Comparison of ENCODE assay signal across 14 mouse cellular contexts in the genomic region with DNA sequence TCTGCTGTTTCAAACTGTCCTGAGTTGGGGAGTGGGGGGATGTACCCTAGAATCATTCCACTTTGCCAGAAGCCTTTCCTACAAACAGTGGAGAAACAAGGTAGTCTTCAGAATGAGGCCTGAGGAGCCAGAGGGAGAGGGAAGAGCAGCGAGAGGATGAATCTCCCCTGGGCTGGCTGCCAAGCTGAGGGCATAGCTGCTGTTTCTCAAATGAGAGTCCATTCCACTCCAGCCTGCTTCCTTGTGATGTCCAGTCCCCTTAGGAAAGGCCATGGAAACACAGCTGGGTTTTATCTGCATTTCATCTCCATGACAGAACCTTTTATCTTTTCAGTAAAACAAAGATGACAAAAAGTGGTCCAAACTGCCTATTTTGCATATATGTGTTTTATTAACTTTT.
DNase-seq lines count a peak whose midpoint lies in the region; ATAC-seq and TF ChIP-seq lines count a peak whose summit lies in the region.
"Had no signal": no experiment of that assay in that cellular context is flagged by ENCODE, and none has a peak within 500 bp of the region (broad histone marks: within the 10 kb centered on the region; RNA-seq: fewer than 3 reads in every experiment).

No protein-coding gene starts in this region.

- H3K36me3 ChIP-seq in kidney, embryonic 14.5 days (ENCODE audit: control insufficient read depth, insufficient read depth, low read length) = no peaks in the 10 kb centered on the region
- H3K36me3 ChIP-seq in forebrain, embryonic 14.5 days (ENCODE audit: control insufficient read depth, insufficient read depth, low read length) = no peaks in the 10 kb centered on the region
- H3K36me3 ChIP-seq: G1E; limb, embryonic 12.5 days; neural tube, embryonic 15.5 days had no signal

- intact Hi-C loops in left cerebral cortex, adult 2 months (cut with DNase I) = no loop called here

- H3K9me3 ChIP-seq in kidney, embryonic 14.5 days (ENCODE audit: control insufficient read depth, low read length) = no peaks in the 10 kb centered on the region
- H3K9me3 ChIP-seq in forebrain, embryonic 14.5 days (replicated peaks; ENCODE audit: control insufficient read depth, low read length) = no peaks in the 10 kb centered on the region
- H3K9me3 ChIP-seq: limb, embryonic 12.5 days; neural tube, embryonic 15.5 days had no signal

- no peak overlapping the region for H3K4me2 ChIP-seq in kidney, embryonic 14.5 days (replicated peaks; ENCODE audit: low read depth, low read length)
- H3K4me2 ChIP-seq in forebrain, embryonic 14.5 days (ENCODE audit: low read length) = no peak overlapping the region
- H3K4me2 ChIP-seq: limb, embryonic 12.5 days; neural tube, embryonic 15.5 days had no signal

- H3K27me3 ChIP-seq in kidney, embryonic 14.5 days (ENCODE audit: control insufficient read depth, insufficient read depth, low read length) = no peaks in the 10 kb centered on the region
- no peaks in the 10 kb centered on the region for H3K27me3 ChIP-seq in forebrain, embryonic 14.5 days (replicated peaks; ENCODE audit: control insufficient read depth, insufficient read depth, low read length)
- H3K27me3 ChIP-seq: limb, embryonic 12.5 days; neural tube, embryonic 15.5 days had no signal

- TF ChIP-seq CTCF in left cerebral cortex, adult 2 months (IDR thresholded peaks at IDR 0.05) = no peak

- no peaks in the 10 kb centered on the region for H3K4me1 ChIP-seq in kidney, embryonic 14.5 days (ENCODE audit: control insufficient read depth, insufficient read depth, low read length)
- no peaks in the 10 kb centered on the region for H3K4me1 ChIP-seq in forebrain, embryonic 14.5 days (ENCODE audit: control insufficient read depth, insufficient read depth, low read length)
- H3K4me1 ChIP-seq: neural tube, embryonic 15.5 days had no signal

- ATAC-seq in kidney, embryonic 14.5 days (ENCODE audit: low FRiP score, low TSS enrichment) = no peak
- no peak for ATAC-seq in forebrain, embryonic 14.5 days
- ATAC-seq: intestine, postnatal 0 days; liver, postnatal 0 days had no signal

- H3K27ac ChIP-seq in kidney, embryonic 14.5 days (ENCODE audit: low read depth, low read length) = no peak overlapping the region
- H3K27ac ChIP-seq in left cerebral cortex, adult 2 months = no peak overlapping the region
- H3K27ac ChIP-seq in forebrain, embryonic 14.5 days (ENCODE audit: low read depth, low read length) = no peak overlapping the region
- H3K27ac ChIP-seq: limb, embryonic 12.5 days; neural tube, embryonic 15.5 days had no signal

- H3K9ac ChIP-seq in kidney, embryonic 14.5 days (ENCODE audit: low read depth, low read length) = no peak overlapping the region
- H3K9ac ChIP-seq in forebrain, embryonic 14.5 days (ENCODE audit: low read length) = no peak overlapping the region
- H3K9ac ChIP-seq: limb, embryonic 12.5 days; liver, postnatal 0 days; neural tube, embryonic 15.5 days had no signal

- peak; percentile 4 to 13 for DNase-seq in cerebellum, adult 18-20 months
- no peak for DNase-seq in cerebellum, adult 11 months
- DNase-seq in kidney, postnatal 10 days = peak; percentile 71
- peak; percentile 49 for DNase-seq in testis, postnatal 10 days (ENCODE audit: low spot score)
- no peak for DNase-seq in testis, postnatal 14 days (ENCODE audit: low spot score)
- no peak for DNase-seq in left cerebral cortex, adult 2 months (ENCODE audit: extremely low spot score in 1 of 2, low spot score in 2 of 2)
- DNase-seq in forebrain, embryonic 14.5 days (ENCODE audit: low spot score) = no peak
- DNase-seq: B cell, adult 2 months; liver, postnatal 0 days had no signal

- no peak overlapping the region for H3K4me3 ChIP-seq in kidney, embryonic 14.5 days (ENCODE audit: low read length)
- H3K4me3 ChIP-seq in left cerebral cortex, adult 2 months = no peak overlapping the region
- no peak overlapping the region for H3K4me3 ChIP-seq in forebrain, embryonic 14.5 days (ENCODE audit: low read depth, low read length)
- H3K4me3 ChIP-seq: limb, embryonic 12.5 days; neural tube, embryonic 15.5 days had no signal

- WGBS in kidney, embryonic 14.5 days = 52% methylated on average over 1 of the region's 1 CpGs
- WGBS in forebrain, embryonic 14.5 days = 19% methylated on average over 1 of the region's 1 CpGs

Comparison
In these comparisons a context has a peak if more than half of its experiments do, and no peak if none do; other contexts are left out.
1. DNase-seq: peak in cerebellum, adult 18-20 months (2 of 2), kidney, postnatal 10 days (single experiment) and testis, postnatal 10 days (single experiment); none in cerebellum, adult 11 months (single experiment), testis, postnatal 14 days (single experiment), left cerebral cortex, adult 2 months (0 of 2) and forebrain, embryonic 14.5 days (single experiment).